Mouse (Mus musculus): ENCODE results near the gene Nmnat2. TPM values are rescaled to one million over a fixed set of nuclear protein-coding genes. Genes with fewer than 3 reads are reported as not detected.

Gene Nmnat2
- polyA plus RNA-seq, 1 experiment from 2014 or later = 70.6 TPM

- H3K9ac ChIP-seq (ENCODE audit: low read length) = no peak overlapping the region
- peaks cover 20% of the 10 kb centered on the region for H3K4me1 ChIP-seq (ENCODE audit: control insufficient read depth, insufficient read depth, low read length)
- peak; percentile 88 for ATAC-seq
- no peak overlapping the region for H3K4me2 ChIP-seq (ENCODE audit: low read length)
- no peak overlapping the region for H3K4me3 ChIP-seq (ENCODE audit: low read depth, low read length)
- 46% methylated on average over 10 of the region's 10 CpGs for WGBS
- H3K27me3 ChIP-seq (replicated peaks; ENCODE audit: control insufficient read depth, insufficient read depth, low read length) = no peaks in the 10 kb centered on the region
- DNase-seq (ENCODE audit: low spot score) = peak; percentile 88
- H3K27ac ChIP-seq (ENCODE audit: low read depth, low read length) = peak overlapping the region; percentile 67
- no peaks in the 10 kb centered on the region for H3K36me3 ChIP-seq (ENCODE audit: control insufficient read depth, insufficient read depth, low read length)
- no peaks in the 10 kb centered on the region for H3K9me3 ChIP-seq (replicated peaks; ENCODE audit: control insufficient read depth, low read length)
These were observed 82.9 kb downstream of the Nmnat2 start for GRCm38 (mm10) chr1:153037353-153038345.

- ATAC-seq (no peak), DNase-seq (ENCODE audit: low spot score) (peak; percentile 43)
- Histone ChIP-seq H3K36me3 (ENCODE audit: control insufficient read depth, insufficient read depth, low read length) (no peaks in the 10 kb centered on the region), H3K27me3 (replicated peaks; ENCODE audit: control insufficient read depth, insufficient read depth, low read length) (no peaks in the 10 kb centered on the region), H3K4me2 (ENCODE audit: low read length) (no peak overlapping the region), H3K27ac (ENCODE audit: low read depth, low read length) (peak overlapping the region; percentile 14; the same call in 1 of the 2 replicates), H3K9me3 (replicated peaks; ENCODE audit: control insufficient read depth, low read length) (no peaks in the 10 kb centered on the region), H3K4me3 (ENCODE audit: low read depth, low read length) (no peak overlapping the region), H3K4me1 (ENCODE audit: control insufficient read depth, insufficient read depth, low read length) (peaks cover 19% of the 10 kb centered on the region), H3K9ac (ENCODE audit: low read length) (no peak overlapping the region)
- 18% methylated on average over 3 of the region's 3 CpGs for whole genome bisulfite sequencing
These were observed 85.3 kb downstream of the Nmnat2 start for GRCm38 (mm10) chr1:153040091-153040490.

GRCm38 (mm10) chr1:153041046-153041445, 86.3 kb downstream of the Nmnat2 start:
- no peaks in the 10 kb centered on the region for H3K27me3 ChIP-seq (replicated peaks; ENCODE audit: control insufficient read depth, insufficient read depth, low read length)
- no peaks in the 10 kb centered on the region for H3K36me3 ChIP-seq (ENCODE audit: control insufficient read depth, insufficient read depth, low read length)
- 84% methylated on average over 2 of the region's 2 CpGs for WGBS
- ATAC-seq (no peak), DNase-seq (ENCODE audit: low spot score) (no peak)
- no peak overlapping the region for H3K27ac ChIP-seq (ENCODE audit: low read depth, low read length)
- no peak overlapping the region for H3K9ac ChIP-seq (ENCODE audit: low read length)
- peaks cover 20% of the 10 kb centered on the region for H3K4me1 ChIP-seq (ENCODE audit: control insufficient read depth, insufficient read depth, low read length)
- no peak overlapping the region for H3K4me2 ChIP-seq (ENCODE audit: low read length)
- no peak overlapping the region for H3K4me3 ChIP-seq (ENCODE audit: low read depth, low read length)
- no peaks in the 10 kb centered on the region for H3K9me3 ChIP-seq (replicated peaks; ENCODE audit: control insufficient read depth, low read length)

GRCm38 (mm10) chr1:153042318-153042717, 87.5 kb downstream of the Nmnat2 start:
- 76% methylated on average over 2 of the region's 2 CpGs for WGBS
- DNase-seq (ENCODE audit: low spot score) (no peak), ATAC-seq (no peak)
- Histone ChIP-seq H3K4me2 (ENCODE audit: low read length) (no peak overlapping the region), H3K27ac (ENCODE audit: low read depth, low read length) (no peak overlapping the region), H3K36me3 (ENCODE audit: control insufficient read depth, insufficient read depth, low read length) (no peaks in the 10 kb centered on the region), H3K4me3 (ENCODE audit: low read depth, low read length) (no peak overlapping the region), H3K27me3 (replicated peaks; ENCODE audit: control insufficient read depth, insufficient read depth, low read length) (no peaks in the 10 kb centered on the region), H3K4me1 (ENCODE audit: control insufficient read depth, insufficient read depth, low read length) (peaks cover 20% of the 10 kb centered on the region), H3K9ac (ENCODE audit: low read length) (no peak overlapping the region), H3K9me3 (replicated peaks; ENCODE audit: control insufficient read depth, low read length) (no peaks in the 10 kb centered on the region)

GRCm38 (mm10) chr1:153043332-153043731, 88.5 kb downstream of the Nmnat2 start:
- 55% methylated on average over 6 of the region's 6 CpGs for WGBS
- no peak for DNase-seq (ENCODE audit: low spot score)
- H3K27ac ChIP-seq (ENCODE audit: low read depth, low read length) = no peak overlapping the region

GRCm38 (mm10) chr1:153045368-153045767, 90.6 kb downstream of the Nmnat2 start:
- Histone ChIP-seq H3K27ac (ENCODE audit: low read depth, low read length) (no peak overlapping the region), H3K4me1 (ENCODE audit: control insufficient read depth, insufficient read depth, low read length) (peaks cover 11% of the 10 kb centered on the region), H3K9ac (ENCODE audit: low read length) (no peak overlapping the region), H3K4me3 (ENCODE audit: low read depth, low read length) (no peak overlapping the region), H3K4me2 (ENCODE audit: low read length) (no peak overlapping the region), H3K36me3 (ENCODE audit: control insufficient read depth, insufficient read depth, low read length) (no peaks in the 10 kb centered on the region), H3K9me3 (replicated peaks; ENCODE audit: control insufficient read depth, low read length) (no peaks in the 10 kb centered on the region), H3K27me3 (replicated peaks; ENCODE audit: control insufficient read depth, insufficient read depth, low read length) (no peaks in the 10 kb centered on the region; the same call in 1 of the 2 replicates)
- WGBS = 57% methylated on average over 11 of the region's 11 CpGs
- ATAC-seq (peak; percentile 85), DNase-seq (ENCODE audit: low spot score) (peak; percentile 80)

More at GRCm38 (mm10) chr1:153043332-153043731, 88.5 kb downstream of the Nmnat2 start:
- no peak overlapping the region for H3K4me2 ChIP-seq (ENCODE audit: low read length)
- H3K9ac ChIP-seq (ENCODE audit: low read length) = no peak overlapping the region
- H3K36me3 ChIP-seq (ENCODE audit: control insufficient read depth, insufficient read depth, low read length) = no peaks in the 10 kb centered on the region
- H3K27me3 ChIP-seq (replicated peaks; ENCODE audit: control insufficient read depth, insufficient read depth, low read length) = no peaks in the 10 kb centered on the region
- no peak overlapping the region for H3K4me3 ChIP-seq (ENCODE audit: low read depth, low read length)
- H3K4me1 ChIP-seq (ENCODE audit: control insufficient read depth, insufficient read depth, low read length) = peaks cover 11% of the 10 kb centered on the region
- ATAC-seq = no peak
- no peaks in the 10 kb centered on the region for H3K9me3 ChIP-seq (replicated peaks; ENCODE audit: control insufficient read depth, low read length)

GRCm38 (mm10) chr1:153048147-153048878, 93.5 kb downstream of the Nmnat2 start:
- ATAC-seq (0 out of 2 replicates have a peak, but pooled peaks have one; percentile 40), DNase-seq (ENCODE audit: low spot score) (peak; percentile 31)
- Histone ChIP-seq H3K27ac (ENCODE audit: low read depth, low read length) (no peak overlapping the region), H3K27me3 (replicated peaks; ENCODE audit: control insufficient read depth, insufficient read depth, low read length) (peaks cover 4% of the 10 kb centered on the region), H3K4me2 (ENCODE audit: low read length) (no peak overlapping the region), H3K9me3 (replicated peaks; ENCODE audit: control insufficient read depth, low read length) (no peaks in the 10 kb centered on the region), H3K4me3 (ENCODE audit: low read depth, low read length) (no peak overlapping the region), H3K9ac (ENCODE audit: low read length) (no peak overlapping the region), H3K36me3 (ENCODE audit: control insufficient read depth, insufficient read depth, low read length) (no peaks in the 10 kb centered on the region), H3K4me1 (ENCODE audit: control insufficient read depth, insufficient read depth, low read length) (peaks cover 11% of the 10 kb centered on the region)
- 23% methylated on average over 14 of the region's 14 CpGs for WGBS

- no peak overlapping the region for H3K9ac ChIP-seq (ENCODE audit: low read length)
- DNase-seq (ENCODE audit: low spot score) (no peak), ATAC-seq (no peak)
- 59% methylated on average over 2 of the region's 2 CpGs for WGBS
- no peak overlapping the region for H3K4me2 ChIP-seq (ENCODE audit: low read length)
- no peak overlapping the region for H3K27ac ChIP-seq (ENCODE audit: low read depth, low read length)
- no peaks in the 10 kb centered on the region for H3K9me3 ChIP-seq (replicated peaks; ENCODE audit: control insufficient read depth, low read length)
- H3K27me3 ChIP-seq (replicated peaks; ENCODE audit: control insufficient read depth, insufficient read depth, low read length) = peaks cover 4% of the 10 kb centered on the region
- peaks cover 14% of the 10 kb centered on the region for H3K4me1 ChIP-seq (ENCODE audit: control insufficient read depth, insufficient read depth, low read length)
- H3K36me3 ChIP-seq (ENCODE audit: control insufficient read depth, insufficient read depth, low read length) = no peaks in the 10 kb centered on the region
- H3K4me3 ChIP-seq (ENCODE audit: low read depth, low read length) = no peak overlapping the region
These were observed 94.7 kb downstream of the Nmnat2 start for GRCm38 (mm10) chr1:153049451-153049850.

Data from forebrain, embryonic 14.5 days (tissue).